Mouse (Mus musculus): Measurements from ENCODE around the gene Acsl5.

DNA sequence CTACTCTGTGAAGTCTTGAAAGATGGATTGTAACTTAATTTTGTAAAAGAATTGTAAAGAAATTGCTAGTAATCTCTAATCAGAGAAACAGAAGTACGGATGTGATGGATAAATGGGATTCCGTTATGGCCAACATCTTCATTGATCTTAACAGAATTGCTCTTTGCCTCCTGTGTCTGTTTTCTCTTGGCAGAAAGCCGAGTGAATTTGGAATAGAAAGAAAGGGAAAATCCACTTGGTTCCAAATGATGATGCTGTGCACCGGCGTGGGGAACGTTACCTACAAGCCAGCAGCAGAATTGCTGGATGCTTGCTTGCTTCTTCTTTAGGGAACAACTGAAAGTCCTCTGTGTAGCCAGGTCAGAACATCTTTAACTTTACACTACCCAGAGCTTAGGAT is 88.8 kb downstream of the Acsl5 start:
- TF ChIP-seq CTCF (IDR thresholded peaks at IDR 0.05; ENCODE audit: insufficient read depth, low read depth, low read length) = no peak
- TF ChIP-seq POLR2A (IDR thresholded peaks at IDR 0.05; ENCODE audit: insufficient read depth, low read depth, low read length) = no peak
